Mouse (Mus musculus): ENCODE measurements around the gene Ankrd54.

DNA sequence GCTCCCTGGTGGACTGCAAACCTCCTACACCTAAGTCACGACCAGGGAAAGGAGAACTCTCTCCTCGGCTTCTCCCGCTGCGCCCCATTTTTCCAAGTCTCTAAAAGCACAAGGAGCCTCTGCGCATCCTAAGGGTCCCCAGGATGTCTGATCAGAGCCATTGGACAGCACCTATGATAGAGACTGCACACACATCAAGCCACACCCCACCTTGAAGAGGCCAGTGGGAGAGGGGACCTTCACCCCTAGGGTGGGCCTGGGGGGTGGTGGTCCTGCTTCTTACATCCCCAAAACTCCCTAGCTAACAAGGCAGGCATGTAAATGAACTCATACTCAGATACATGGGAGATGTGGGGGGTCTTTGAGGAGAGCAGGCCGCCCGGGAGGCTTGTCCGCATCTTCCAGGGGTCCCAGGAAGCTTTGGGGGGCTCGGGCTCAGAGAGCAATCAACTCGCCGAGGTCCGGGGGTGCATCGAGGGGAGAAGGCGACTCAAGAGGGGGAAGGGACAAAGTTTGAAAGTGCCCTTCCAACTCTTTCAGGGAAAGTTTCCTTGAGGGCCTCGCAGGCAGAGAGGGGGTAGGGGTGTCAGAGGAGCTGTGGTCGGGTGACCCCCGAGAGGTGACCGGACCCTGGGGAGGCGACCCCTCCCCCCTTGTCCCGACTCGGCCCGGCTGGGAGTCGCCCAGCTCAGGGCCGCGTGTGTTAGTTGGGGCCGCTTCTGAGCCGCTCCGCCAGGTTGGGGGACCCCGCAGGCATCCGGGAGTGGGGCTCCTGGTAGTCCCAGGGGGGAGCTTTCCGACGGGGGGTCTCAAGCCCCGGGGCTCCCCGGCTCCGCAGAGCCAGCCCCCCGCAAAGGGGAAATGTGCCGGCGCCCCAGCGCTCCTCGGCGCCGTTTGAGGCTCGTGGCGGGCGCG lies 35.1 kb downstream of the Ankrd54 start:
- TF ChIP-seq POLR2A (IDR thresholded peaks at IDR 0.05; ENCODE audit: extremely low read depth, insufficient read depth, low read length) (no peak), CTCF (IDR thresholded peaks at IDR 0.05; ENCODE audit: extremely low read depth, insufficient read depth, low read length) (no peak)
